Mouse (Mus musculus) fibroblast of lung, adult 2 months (primary cell): Measurements from ENCODE around the gene Creb3l4.

Source experiments
- DNase-seq: peaks from one replicate; pipeline ENCODE4 v3.0.0-alpha.2; 2011; ENCODE audit warnings: low read depth

Gene Creb3l4

DNA sequence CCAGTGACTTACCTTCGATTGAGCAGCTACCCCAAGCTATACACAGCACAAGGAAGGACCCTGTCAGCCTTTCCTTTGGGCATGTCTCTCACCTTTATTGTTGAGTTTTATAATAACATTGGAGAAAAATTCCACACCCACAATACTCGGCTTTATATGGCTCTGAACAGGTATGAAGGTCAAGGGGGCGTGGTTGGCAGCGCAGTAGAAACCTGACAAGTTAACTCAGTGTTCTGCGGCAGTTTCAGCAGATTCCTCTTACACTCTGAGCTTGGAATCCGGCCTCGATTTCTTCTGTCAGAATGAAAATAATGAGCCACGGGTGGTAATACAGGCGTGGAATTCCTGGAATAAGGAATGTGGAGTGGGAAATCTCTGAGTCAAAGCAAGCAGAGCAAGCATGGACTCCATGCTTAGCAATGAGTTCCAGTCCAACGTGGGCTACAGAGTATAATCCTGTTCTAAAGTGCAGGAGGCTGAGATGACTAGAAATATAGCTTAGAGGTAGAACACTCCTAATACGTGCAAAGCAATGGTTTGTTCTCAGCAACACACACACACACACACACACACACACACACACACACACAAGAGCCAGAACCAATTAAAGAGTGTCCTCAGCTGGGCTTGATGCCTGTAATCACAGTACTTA lies 52.3 kb downstream of the Creb3l4 start:
- no peak for DNase-seq
